Mouse (Mus musculus) midbrain, embryonic 15.5 days (tissue): ENCODE results near the gene Krt82. TPM values are rescaled to one million over a fixed set of nuclear protein-coding genes. Genes with fewer than 3 reads are reported as not detected.

Experiments used
- ATAC-seq: fragments of 200-750 bp; cut with Nextera tagmentation; replicated peaks from 2 replicates; pipeline ENCODE4 v1.8.0; 2017; ENCODE audit warnings: moderate TSS enrichment
- H3K27ac ChIP-seq: fragments of 300-500 bp; sonication (generic); 2 replicates; pipeline ENCODE4 v1.5.1; 2015; ENCODE audit warnings: mild to moderate bottlenecking, inconsistent platforms
- H3K27me3 ChIP-seq: fragments of 300-500 bp; sonication (generic); replicated peaks from 2 replicates; pipeline ENCODE4 v1.6.1; 2015; ENCODE audit warnings: inconsistent platforms
- H3K36me3 ChIP-seq: fragments of 300-500 bp; sonication (generic); replicated peaks from 2 replicates; pipeline ENCODE4 v1.6.1; 2015; ENCODE audit warnings: inconsistent platforms
- H3K4me1 ChIP-seq: fragments of 300-500 bp; sonication (generic); 2 replicates; pipeline ENCODE4 v1.6.1; 2015; ENCODE audit warnings: inconsistent platforms
- H3K4me2 ChIP-seq: fragments of 300-500 bp; sonication (generic); 2 replicates; pipeline ENCODE4 v1.6.1; 2015; ENCODE audit warnings: inconsistent platforms, mild to moderate bottlenecking, moderate library complexity
- H3K4me3 ChIP-seq: fragments of 300-500 bp; sonication (generic); 2 replicates; pipeline ENCODE4 v1.5.1; 2015; ENCODE audit warnings: mild to moderate bottlenecking, inconsistent platforms
- H3K9ac ChIP-seq: fragments of 300-500 bp; sonication (generic); 2 replicates; pipeline ENCODE4 v1.6.1; 2015; ENCODE audit warnings: mild to moderate bottlenecking, inconsistent platforms
- H3K9me3 ChIP-seq: fragments of 300-500 bp; sonication (generic); 2 replicates; pipeline ENCODE4 v1.6.1; 2016; ENCODE audit warnings: inconsistent platforms
- WGBS: fragments of 180-500 bp; shearing (Covaris S2); methylation state at CpG from one replicate; pipeline ENCODE4 v1.1.7; 2015; ENCODE audit warnings: mixed read lengths; 5-methylcytosine and 5-hydroxymethylcytosine counted together
- microRNA-seq: library from miRNA; unstranded; fragments of <30 nt; microRNA quantifications from one replicate; pipeline ENCODE4, GENCODE M21; 2016
- polyA plus RNA-seq: library from polyadenylated mRNA; unstranded; fragments of >200 nt; fragmentation: Nextera tagmentation; extraction: Ambion mirVana; gene quantifications from 2 replicates; pipeline ENCODE4 v1.2.1, GENCODE M21; 2015

Krt82 gene
- polyA plus RNA-seq, 1 experiment from 2014 or later: not detected

- no peaks in the 10 kb centered on the region for H3K27me3 ChIP-seq
- no peak overlapping the region for H3K9ac ChIP-seq
- no peak overlapping the region for H3K27ac ChIP-seq
- H3K36me3 ChIP-seq: no peaks in the 10 kb centered on the region
- no peak overlapping the region for H3K4me2 ChIP-seq
- H3K4me3 ChIP-seq: no peak overlapping the region
- no peaks in the 10 kb centered on the region for H3K4me1 ChIP-seq
- no peak for ATAC-seq
- WGBS: 76% methylated on average over 2 of the region's 2 CpGs
- H3K9me3 ChIP-seq: no peaks in the 10 kb centered on the region
Measured at GRCm38 (mm10) chr15:101497181-101497580, 53.3 kb downstream of the Krt82 start.

GRCm38 (mm10) chr15:101495266-101495665 is 55.2 kb downstream of the Krt82 start:
- Histone ChIP-seq H3K4me1 (no peaks in the 10 kb centered on the region), H3K9me3 (no peaks in the 10 kb centered on the region), H3K9ac (no peak overlapping the region), H3K4me2 (no peak overlapping the region), H3K4me3 (no peak overlapping the region), H3K36me3 (no peaks in the 10 kb centered on the region), H3K27ac (no peak overlapping the region), H3K27me3 (no peaks in the 10 kb centered on the region)
- ATAC-seq: no peak
- WGBS: 84% methylated on average over 8 of the region's 8 CpGs

GRCm38 (mm10) chr15:101494203-101494602 is 56.3 kb downstream of the Krt82 start:
- no peak for ATAC-seq
- 53% methylated on average over 1 of the region's 1 CpGs for WGBS
- Histone ChIP-seq H3K4me3 (no peak overlapping the region), H3K4me2 (no peak overlapping the region), H3K27ac (no peak overlapping the region), H3K9ac (no peak overlapping the region), H3K27me3 (no peaks in the 10 kb centered on the region), H3K4me1 (no peaks in the 10 kb centered on the region), H3K36me3 (no peaks in the 10 kb centered on the region), H3K9me3 (no peaks in the 10 kb centered on the region)

- H3K9ac ChIP-seq: no peak overlapping the region
- no peaks in the 10 kb centered on the region for H3K36me3 ChIP-seq
- no peak overlapping the region for H3K27ac ChIP-seq
- no peak overlapping the region for H3K4me2 ChIP-seq
- WGBS: 94% methylated on average over 6 of the region's 6 CpGs
- no peak overlapping the region for H3K4me3 ChIP-seq
- no peaks in the 10 kb centered on the region for H3K9me3 ChIP-seq
- no peak for ATAC-seq
- H3K4me1 ChIP-seq: no peaks in the 10 kb centered on the region
- no peaks in the 10 kb centered on the region for H3K27me3 ChIP-seq
Measured at GRCm38 (mm10) chr15:101493713-101494112, 56.8 kb downstream of the Krt82 start.

GRCm38 (mm10) chr15:101492718-101493117 is 57.7 kb downstream of the Krt82 start:
- ATAC-seq: no peak
- Histone ChIP-seq H3K36me3 (no peaks in the 10 kb centered on the region), H3K4me3 (no peak overlapping the region), H3K27ac (no peak overlapping the region), H3K9me3 (no peaks in the 10 kb centered on the region), H3K27me3 (no peaks in the 10 kb centered on the region), H3K4me2 (no peak overlapping the region), H3K9ac (no peak overlapping the region), H3K4me1 (no peaks in the 10 kb centered on the region)
- 73% methylated on average over 8 of the region's 8 CpGs for WGBS

GRCm38 (mm10) chr15:101491431-101491830 is 59.0 kb downstream of the Krt82 start, which contains the start of gene Krt83:
TSS of gene Krt83 (minus strand) at chr15:101491512.
- 63% methylated on average over 6 of the region's 6 CpGs for WGBS
- no peaks in the 10 kb centered on the region for H3K9me3 ChIP-seq

More at GRCm38 (mm10) chr15:101491431-101491830, 59.0 kb downstream of the Krt82 start, which contains the start of gene Krt83:
- H3K36me3 ChIP-seq: no peaks in the 10 kb centered on the region
- no peaks in the 10 kb centered on the region for H3K4me1 ChIP-seq
- no peak within 1 kb of the TSS for H3K27ac ChIP-seq
- H3K4me3 ChIP-seq: no peak within 1 kb of the TSS
- H3K4me2 ChIP-seq: no peak within 1 kb of the TSS
- no peak for ATAC-seq
- no peaks in the 10 kb centered on the region for H3K27me3 ChIP-seq
- H3K9ac ChIP-seq: no peak within 1 kb of the TSS

Small RNA genes within 50 kb of the gene (microRNA-seq; reads per million reads assigned to microRNA genes)
- gene Gm44393: not detected
- not detected for gene Gm44460

Other genes with a start within 250 kb of the Krt82 start
- gene Krt80, start 180.5 kb downstream of the Krt82 start, polyA plus RNA-seq: 0.09 and 0.23 TPM in 2 replicates
- 0.52 and 0.62 TPM in 2 replicates for gene Krt7, start 139.6 kb downstream of the Krt82 start, polyA plus RNA-seq
- 0.40 and 0.83 TPM in 2 replicates for gene Krt87, start 111.9 kb downstream of the Krt82 start, polyA plus RNA-seq
- gene Krt88, start 102.9 kb downstream of the Krt82 start, polyA plus RNA-seq: not detected in 2 replicates
- 0.12 TPM in 1 of 2 replicates, not detected in the other for gene Krt81, start 86.9 kb downstream of the Krt82 start, polyA plus RNA-seq
- 0.17 TPM in 1 of 2 replicates, not detected in the other for gene Krt86, start 77.2 kb downstream of the Krt82 start, polyA plus RNA-seq
- gene Krt83, start 59.2 kb downstream of the Krt82 start, polyA plus RNA-seq: not detected in 2 replicates
- gene Gm49425, start 33.4 kb downstream of the Krt82 start, polyA plus RNA-seq: not detected in 2 replicates
- not detected in 2 replicates for gene Krt84, start 17.8 kb downstream of the Krt82 start, polyA plus RNA-seq
- gene Krt90, start 12.3 kb upstream of the Krt82 start, polyA plus RNA-seq: 0.10 TPM in 1 of 2 replicates, not detected in the other
- 0.08 and 0.17 TPM in 2 replicates for gene Krt75, start 23.2 kb upstream of the Krt82 start, polyA plus RNA-seq
- gene Gm5414, start 77.5 kb upstream of the Krt82 start, polyA plus RNA-seq: not detected in 2 replicates
- gene Gm5478, start 96.7 kb upstream of the Krt82 start, polyA plus RNA-seq: not detected in 2 replicates
- gene Krt6b, start 129.6 kb upstream of the Krt82 start, polyA plus RNA-seq: not detected in 2 replicates
- 0.17 TPM in 1 of 2 replicates, not detected in the other for gene Krt6a, start 143.6 kb upstream of the Krt82 start, polyA plus RNA-seq
- 0.10 and 5.8 TPM in 2 replicates for gene Krt5, start 162.2 kb upstream of the Krt82 start, polyA plus RNA-seq
- gene Krt71, start 192.4 kb upstream of the Krt82 start, polyA plus RNA-seq: 0.08 TPM in 2 replicates
- not detected in 2 replicates for gene Krt72, start 235.8 kb upstream of the Krt82 start, polyA plus RNA-seq